Mouse (Mus musculus) midbrain, embryonic 16.5 days (tissue): ENCODE measurements around the gene Tinf2. TPM values are rescaled to one million over a fixed set of nuclear protein-coding genes. Genes with fewer than 3 reads are reported as not detected.

ENCODE experiments used
- ATAC-seq: fragments of 200-750 bp; cut with Nextera tagmentation; 2 replicates; pipeline ENCODE4 v1.8.0; 2017; ENCODE audit warnings: moderate TSS enrichment
- H3K27ac ChIP-seq: fragments of 300-500 bp; sonication (generic); 2 replicates; pipeline ENCODE4 v1.5.1; 2014; ENCODE audit warnings: mild to moderate bottlenecking, low read length, mixed read lengths
- H3K27me3 ChIP-seq: fragments of 300-500 bp; sonication (generic); 2 replicates; pipeline ENCODE4 v1.6.1; 2014; ENCODE audit warnings: low read depth, low read length, mixed read lengths; ENCODE audit not compliant: control insufficient read depth, insufficient read depth
- H3K36me3 ChIP-seq: fragments of 300-500 bp; sonication (generic); 2 replicates; pipeline ENCODE4 v1.6.1; 2014; ENCODE audit warnings: mild to moderate bottlenecking, low read length, moderate library complexity, mixed read lengths; ENCODE audit not compliant: control insufficient read depth, insufficient read depth
- H3K4me1 ChIP-seq: fragments of 300-500 bp; sonication (generic); 2 replicates; pipeline ENCODE4 v1.6.1; 2014; ENCODE audit warnings: mild to moderate bottlenecking, low read length, mixed read lengths; ENCODE audit not compliant: control insufficient read depth, insufficient read depth
- H3K4me2 ChIP-seq: fragments of 300-500 bp; sonication (generic); 2 replicates; pipeline ENCODE4 v1.6.1; 2014; ENCODE audit warnings: mild to moderate bottlenecking, low read length, mixed read lengths
- H3K4me3 ChIP-seq: fragments of 300-500 bp; sonication (generic); 2 replicates; pipeline ENCODE4 v1.5.1; 2014; ENCODE audit warnings: low read depth, mild to moderate bottlenecking, low read length, moderate library complexity, mixed read lengths
- H3K9ac ChIP-seq: fragments of 300-500 bp; sonication (generic); 2 replicates; pipeline ENCODE4 v1.6.1; 2014; ENCODE audit warnings: low read depth, low read length, mixed read lengths
- H3K9me3 ChIP-seq: fragments of 300-500 bp; sonication (generic); replicated peaks from 2 replicates; pipeline ENCODE4 v1.6.1; 2014; ENCODE audit warnings: mild to moderate bottlenecking, low read length, mixed read lengths; ENCODE audit not compliant: control insufficient read depth, poor library complexity, severe bottlenecking
- WGBS: fragments of 180-500 bp; shearing (Covaris S2); extraction: QIAGEN DNeasy Blood & Tissue Kit; methylation state at CpG from one replicate; pipeline ENCODE4 v1.1.7; 2014; 5-methylcytosine and 5-hydroxymethylcytosine counted together
- polyA plus RNA-seq: library from polyadenylated mRNA; unstranded; fragments of >200 nt; fragmentation: Nextera tagmentation; extraction: Ambion mirVana; gene quantifications from 2 replicates; pipeline ENCODE4 v1.2.1, GENCODE M21; 2015

Tinf2 gene
- polyA plus RNA-seq, 1 experiment from 2014 or later, result 25.8 TPM

- WGBS, result 89% methylated on average over 7 of the region's 7 CpGs
Observed at GRCm38 (mm10) chr14:55651528-55651927, 30.1 kb downstream of the Tinf2 start.

GRCm38 (mm10) chr14:55649884-55650283, 31.7 kb downstream of the Tinf2 start, which contains the start of gene Tssk4:
Tssk4 (plus strand) TSS chr14:55650184.
- no peaks in the 10 kb centered on the region for H3K9me3 ChIP-seq
- H3K4me3 ChIP-seq, result no peak within 1 kb of the TSS
- no peaks in the 10 kb centered on the region for H3K36me3 ChIP-seq
- ATAC-seq, result no peak
- no peak within 1 kb of the TSS for H3K27ac ChIP-seq
- H3K4me2 ChIP-seq, result no peak within 1 kb of the TSS
- H3K9ac ChIP-seq, result no peak within 1 kb of the TSS
- 96% methylated on average over 2 of the region's 2 CpGs for WGBS
- no peaks in the 10 kb centered on the region for H3K27me3 ChIP-seq
- H3K4me1 ChIP-seq, result peaks cover 1% of the 10 kb centered on the region; the same call in 1 of the 2 replicates

More at GRCm38 (mm10) chr14:55651528-55651927, 30.1 kb downstream of the Tinf2 start:
- no peak overlapping the region for H3K4me3 ChIP-seq
- no peak for ATAC-seq
- H3K27me3 ChIP-seq, result no peaks in the 10 kb centered on the region
- no peak overlapping the region for H3K27ac ChIP-seq
- H3K36me3 ChIP-seq, result no peaks in the 10 kb centered on the region
- H3K9ac ChIP-seq, result no peak overlapping the region
- H3K4me2 ChIP-seq, result no peak overlapping the region
- H3K9me3 ChIP-seq, result no peaks in the 10 kb centered on the region
- no peaks in the 10 kb centered on the region for H3K4me1 ChIP-seq

GRCm38 (mm10) chr14:55644261-55644888, 37.2 kb downstream of the Tinf2 start:
- ATAC-seq, result no peak
- peak overlapping the region; percentile 92 for H3K9ac ChIP-seq
- H3K27me3 ChIP-seq, result no peaks in the 10 kb centered on the region
- peaks cover 8% of the 10 kb centered on the region for H3K36me3 ChIP-seq
- peaks cover 16% of the 10 kb centered on the region for H3K4me1 ChIP-seq
- peak overlapping the region; percentile 92 for H3K4me2 ChIP-seq
- peak overlapping the region; percentile 68 for H3K4me3 ChIP-seq
- H3K9me3 ChIP-seq, result no peaks in the 10 kb centered on the region
- no peak overlapping the region for H3K27ac ChIP-seq
- 33% methylated on average over 17 of the region's 17 CpGs for WGBS

DNA sequence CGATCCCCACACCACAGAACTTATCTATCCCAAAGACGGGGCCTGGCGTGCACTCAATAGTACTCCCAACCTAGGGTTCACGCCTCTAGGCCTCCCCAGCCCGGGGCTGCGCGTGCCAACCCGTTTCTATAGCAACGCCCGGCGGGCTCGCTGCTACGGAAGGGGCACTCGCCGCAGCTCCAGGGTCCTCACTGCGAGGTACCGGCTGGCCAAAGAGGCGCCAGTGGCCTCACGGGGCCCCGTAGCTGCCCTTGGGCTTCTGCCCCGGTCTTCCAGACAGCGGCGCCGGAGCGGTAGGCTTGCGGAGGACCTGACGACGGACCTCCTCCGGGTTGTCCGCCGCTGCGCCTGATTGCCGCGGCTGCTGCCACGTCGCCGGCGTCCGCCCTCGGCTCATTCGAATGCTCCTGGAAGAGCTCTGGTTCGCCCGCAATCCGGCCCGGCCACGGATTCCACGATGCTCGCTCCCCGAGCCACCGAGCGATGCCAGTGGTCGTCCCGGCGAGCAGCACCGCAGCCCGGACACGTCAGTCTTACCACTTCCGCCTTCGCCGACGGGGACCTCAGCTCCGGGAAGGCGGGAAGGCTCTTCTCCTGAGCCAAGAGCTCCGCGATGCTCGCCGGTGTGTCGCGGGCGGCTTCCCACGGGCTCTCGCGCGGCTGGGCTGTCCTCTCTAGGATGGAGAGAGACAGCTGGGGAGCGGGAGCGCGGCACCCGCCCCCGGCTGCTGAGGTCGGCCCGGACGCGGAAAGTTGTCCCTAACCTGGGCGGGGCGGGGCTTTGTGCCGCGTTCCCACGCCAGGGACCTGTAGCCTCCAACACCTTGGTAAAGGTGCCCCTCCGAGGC, 38.3 kb downstream of the Tinf2 start, which contains the start of gene Tm9sf1:
TSS of gene Tm9sf1 (minus strand) at position 747 of the 848 bp plus-strand sequence.
- H3K9me3 ChIP-seq, result no peaks in the 10 kb centered on the region
- peak; percentile 91 for ATAC-seq
- peak within 1 kb of the TSS; percentile 68 for H3K4me3 ChIP-seq
- peaks cover 16% of the 10 kb centered on the region for H3K4me1 ChIP-seq
- peak within 1 kb of the TSS; percentile 96 for H3K27ac ChIP-seq
- peak within 1 kb of the TSS; percentile 92 for H3K4me2 ChIP-seq
- H3K9ac ChIP-seq, result peak within 1 kb of the TSS; percentile 92
- H3K27me3 ChIP-seq, result no peaks in the 10 kb centered on the region
- under 1% methylated on average over 76 of the region's 89 CpGs for WGBS
- H3K36me3 ChIP-seq, result peaks cover 8% of the 10 kb centered on the region

DNA sequence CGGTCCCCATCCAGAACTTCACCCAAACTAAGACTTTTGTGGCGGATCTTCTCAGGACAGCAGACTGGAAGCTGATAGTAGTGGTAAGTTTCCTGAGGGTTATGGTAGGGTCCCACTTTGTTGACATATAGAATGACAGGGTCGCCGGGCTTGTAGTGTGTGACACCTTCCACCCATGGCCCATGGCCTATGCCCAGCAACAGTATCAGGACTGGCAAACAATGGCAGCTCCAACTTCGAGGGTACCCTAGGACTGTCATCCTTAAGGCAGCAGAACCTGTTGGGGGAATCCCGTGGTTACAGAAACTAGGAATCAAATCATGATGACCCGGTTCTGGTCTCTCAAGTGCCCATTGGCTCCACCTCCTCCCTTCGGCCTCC, 39.0 kb downstream of the Tinf2 start:
- H3K9ac ChIP-seq, result peak overlapping the region; percentile 92
- H3K27me3 ChIP-seq, result no peaks in the 10 kb centered on the region
- WGBS, result 24% methylated on average over 8 of the region's 8 CpGs
- H3K9me3 ChIP-seq, result no peaks in the 10 kb centered on the region
- H3K4me2 ChIP-seq, result peak overlapping the region; percentile 92
- H3K4me1 ChIP-seq, result peaks cover 16% of the 10 kb centered on the region
- peak overlapping the region; percentile 68 for H3K4me3 ChIP-seq
- ATAC-seq, result peak; percentile 58
- peak overlapping the region; percentile 96 for H3K27ac ChIP-seq
- H3K36me3 ChIP-seq, result peaks cover 8% of the 10 kb centered on the region

GRCm38 (mm10) chr14:55641291-55641690, 40.3 kb downstream of the Tinf2 start:
- Histone ChIP-seq H3K27ac (no peak overlapping the region), H3K36me3 (peaks cover 8% of the 10 kb centered on the region), H3K27me3 (no peaks in the 10 kb centered on the region), H3K4me1 (peaks cover 16% of the 10 kb centered on the region), H3K9me3 (no peaks in the 10 kb centered on the region), H3K9ac (no peak overlapping the region), H3K4me2 (no peak overlapping the region), H3K4me3 (no peak overlapping the region)
- WGBS, result 98% methylated on average over 13 of the region's 13 CpGs
- no peak for ATAC-seq

GRCm38 (mm10) chr14:55640816-55641215, 40.8 kb downstream of the Tinf2 start:
- 98% methylated on average over 14 of the region's 14 CpGs for WGBS
- Histone ChIP-seq H3K4me3 (no peak overlapping the region), H3K4me1 (peaks cover 20% of the 10 kb centered on the region), H3K4me2 (no peak overlapping the region), H3K36me3 (peaks cover 8% of the 10 kb centered on the region), H3K9ac (no peak overlapping the region), H3K9me3 (no peaks in the 10 kb centered on the region), H3K27me3 (no peaks in the 10 kb centered on the region), H3K27ac (no peak overlapping the region)
- no peak for ATAC-seq

DNA sequence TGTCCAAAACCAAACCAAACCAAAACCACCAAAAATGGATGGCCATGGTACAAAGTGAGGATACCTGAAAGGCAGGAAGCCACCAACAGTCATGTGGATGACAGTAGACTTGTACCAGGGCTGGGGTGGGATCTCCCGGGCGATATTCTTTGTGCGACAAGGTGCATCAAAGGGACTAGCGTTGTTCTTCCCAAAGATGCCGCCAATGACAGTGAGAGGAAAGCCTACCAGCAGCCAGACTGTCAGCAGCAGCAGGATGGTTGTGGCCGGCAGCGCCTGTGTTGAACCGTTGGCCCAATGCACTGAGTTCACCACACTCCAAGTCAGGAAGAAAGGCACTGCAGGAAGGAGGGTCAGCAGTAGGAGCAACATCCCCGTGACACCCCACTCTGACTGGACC, 43.8 kb downstream of the Tinf2 start, which contains the start of gene Gm49378:
TSS of gene Gm49378 (minus strand) at position 101 of the 400 bp plus-strand sequence.
- peaks cover 17% of the 10 kb centered on the region for H3K36me3 ChIP-seq
- WGBS, result 96% methylated on average over 9 of the region's 9 CpGs

More for the DNA sequence above, 43.8 kb downstream of the Tinf2 start, which contains the start of gene Gm49378:
- no peak within 1 kb of the TSS for H3K4me3 ChIP-seq
- H3K27ac ChIP-seq, result no peak within 1 kb of the TSS
- no peak within 1 kb of the TSS for H3K9ac ChIP-seq
- no peak for ATAC-seq
- H3K27me3 ChIP-seq, result no peaks in the 10 kb centered on the region
- H3K9me3 ChIP-seq, result no peaks in the 10 kb centered on the region
- no peak within 1 kb of the TSS for H3K4me2 ChIP-seq
- peaks cover 19% of the 10 kb centered on the region for H3K4me1 ChIP-seq
